Mouse (Mus musculus) left cerebral cortex, postnatal 14 days (tissue): ENCODE measurements at regions not wholly inside any gene's neighbourhood (a gene's known extent, or its start where the extent isn't known, plus 50 kb on each side); places are given as distances from the start of the nearest gene placed in this dataset.

Source experiments
- DNase-seq, 2 experiments: peaks; one replicate each; pipeline ENCODE4 v3.0.0; 2021 to 2022; ENCODE audit warnings: low spot score in 2 of 2, mixed read lengths in 1 of 2
- intact Hi-C: fragments of 180-260 bp; cut with DNase I; formaldehyde crosslinking; loops from one replicate; pipeline ENCODE4 v1.15.1; 2025

GRCm38 (mm10) chr10:109237026-109237425 is 226.2 kb upstream of the Syt1 start:
- DNase-seq = peak in 1 of 2 experiments; percentile 8
- intact Hi-C loops = no loop called here

- no peak for DNase-seq
- intact Hi-C loops = no loop called here
Observed at GRCm38 (mm10) chr10:109226989-109227388, 216.2 kb upstream of the Syt1 start.

GRCm38 (mm10) chr10:109188761-109189503 is 178.2 kb upstream of the Syt1 start:
- DNase-seq = peak in 1 of 2 experiments; percentile 12
- intact Hi-C loops = no loop called here

- intact Hi-C loops = no loop called here
Observed at GRCm38 (mm10) chr10:109188252-109188651, 177.5 kb upstream of the Syt1 start.

GRCm38 (mm10) chr10:109185243-109185642 is 174.5 kb upstream of the Syt1 start:
- DNase-seq = no peak

More at GRCm38 (mm10) chr10:109188252-109188651, 177.5 kb upstream of the Syt1 start:
- DNase-seq = peak in 1 of 2 experiments; percentile 7

GRCm38 (mm10) chr10:109180527-109180926 is 169.7 kb upstream of the Syt1 start:
- DNase-seq = no peak

More at GRCm38 (mm10) chr10:109185243-109185642, 174.5 kb upstream of the Syt1 start:
- intact Hi-C loops = no loop called here

GRCm38 (mm10) chr10:109160730-109161129 is 149.9 kb upstream of the Syt1 start:
- intact Hi-C loops = no loop called here
- DNase-seq = no peak

More at GRCm38 (mm10) chr10:109180527-109180926, 169.7 kb upstream of the Syt1 start:
- intact Hi-C loops = no loop called here

GRCm38 (mm10) chr10:109155768-109156167 is 145.0 kb upstream of the Syt1 start:
- intact Hi-C loops = no loop called here
- DNase-seq = no peak

- intact Hi-C loops = no loop called here
- no peak for DNase-seq
Observed at GRCm38 (mm10) chr10:109140421-109140938, 129.7 kb upstream of the Syt1 start.

GRCm38 (mm10) chr10:109136763-109137732 is 126.3 kb upstream of the Syt1 start:
- intact Hi-C loops = no loop called here
- no peak for DNase-seq

- DNase-seq = no peak
Observed at GRCm38 (mm10) chr10:109134521-109134920, 123.7 kb upstream of the Syt1 start.

GRCm38 (mm10) chr10:109132091-109132573 is 121.3 kb upstream of the Syt1 start:
- intact Hi-C loops = no loop called here
- peak in 1 of 2 experiments; percentile 40 for DNase-seq

More at GRCm38 (mm10) chr10:109134521-109134920, 123.7 kb upstream of the Syt1 start:
- intact Hi-C loops = no loop called here

- no peak for DNase-seq
- intact Hi-C loops = no loop called here
Observed at GRCm38 (mm10) chr10:109129552-109130110, 118.8 kb upstream of the Syt1 start.

- intact Hi-C loops = no loop called here
- DNase-seq = no peak
Observed at GRCm38 (mm10) chr10:109129068-109129467, 118.3 kb upstream of the Syt1 start.

GRCm38 (mm10) chr10:109126699-109127098 is 115.9 kb upstream of the Syt1 start:
- intact Hi-C loops = no loop called here
- no peak for DNase-seq

GRCm38 (mm10) chr10:109117143-109117542 is 106.4 kb upstream of the Syt1 start:
- DNase-seq = peak; percentile 55 to 87
- intact Hi-C loops = loop anchor here (5.0 kb wide), 1 partner anchor 110 kb away; no protein-coding TSS in a partner anchor

- intact Hi-C loops = loop anchor here (5.0 kb wide), 1 partner anchor 108 kb away; no protein-coding TSS in a partner anchor
Observed at GRCm38 (mm10) chr10:109115013-109115627, 104.3 kb upstream of the Syt1 start.

GRCm38 (mm10) chr10:109105781-109106180 is 95.0 kb upstream of the Syt1 start:
- intact Hi-C loops = no loop called here
- DNase-seq = peak in 1 of 2 experiments; percentile 38

More at GRCm38 (mm10) chr10:109115013-109115627, 104.3 kb upstream of the Syt1 start:
- DNase-seq = no peak

GRCm38 (mm10) chr10:109092219-109092618 is 81.4 kb upstream of the Syt1 start:
- DNase-seq = no peak
- intact Hi-C loops = no loop called here
